Mouse (Mus musculus) olfactory bulb, adult 2 months (tissue): Measurements from ENCODE around the gene Pde5a.

ENCODE experiments used
- CTCF ChIP-seq: fragments of 200-500 bp; IDR thresholded peaks from 2 replicates; pipeline ENCODE4 v1.5.1; 2012; ENCODE audit warnings: low read depth, mild to moderate bottlenecking, low read length, moderate library complexity; ENCODE audit not compliant: insufficient read depth
- POLR2A ChIP-seq: fragments of 200-500 bp; IDR thresholded peaks from 2 replicates; pipeline ENCODE4 v1.6.1; 2012; ENCODE audit warnings: mild to moderate bottlenecking, low read depth, low read length, moderate library complexity; ENCODE audit not compliant: insufficient read depth

GRCm38 (mm10) chr3:122903746-122904433 is 175.1 kb downstream of the Pde5a start:
- no peak for TF ChIP-seq CTCF
- no peak for TF ChIP-seq POLR2A
